Mouse (Mus musculus): Measurements from ENCODE around the gene Lce1f.

GRCm38 (mm10) chr3:92720250-92720649 lies at the start of gene Lce1f:
- TF ChIP-seq CTCF (conservative IDR thresholded peaks at IDR 0.05; ENCODE audit: low read length), result no peak
- TF ChIP-seq NANOG (IDR thresholded peaks at IDR 0.05; ENCODE audit: borderline replicate concordance, low read length), result no peak
